Mouse (Mus musculus): ENCODE results near the gene Rhot1. TPM values are rescaled to one million over a fixed set of nuclear protein-coding genes. Genes with fewer than 3 reads are reported as not detected.

The Rhot1 gene
- total and polyA plus RNA-seq, 2 experiments from 2014 or later, result 53.8 to 89.3 TPM

- DNase-seq (ENCODE audit: low spot score), result no peak
- Histone ChIP-seq H3K9me3 (replicated peaks; ENCODE audit: control insufficient read depth, low read length) (0 out of 2 replicates have a peak, but pooled peaks cover 6% of the 10 kb centered on the region), H3K27me3 (ENCODE audit: control insufficient read depth, insufficient read depth, low read length) (no peaks in the 10 kb centered on the region), H3K36me3 (replicated peaks; ENCODE audit: control insufficient read depth, insufficient read depth, low read length) (no peaks in the 10 kb centered on the region), H3K9ac (replicated peaks; ENCODE audit: low read depth, low read length) (no peak overlapping the region), H3K4me3 (ENCODE audit: low read depth, low read length) (no peak overlapping the region), H3K4me1 (ENCODE audit: control insufficient read depth, insufficient read depth) (no peaks in the 10 kb centered on the region), H3K4me2 (ENCODE audit: low read depth, low read length) (no peak overlapping the region), H3K27ac (ENCODE audit: low read depth) (no peak overlapping the region)
- no peak for ATAC-seq (ENCODE audit: insufficient read depth, low read depth)
- no peak for TF ChIP-seq EP300 (IDR thresholded peaks at IDR 0.05; ENCODE audit: low read depth)
- TF ChIP-seq CTCF (IDR thresholded peaks at IDR 0.05; ENCODE audit: low read depth), result no peak
- WGBS, result 46% methylated on average over 2 of the region's 2 CpGs
Observed at GRCm38 (mm10) chr11:80278054-80278453, 69.2 kb downstream of the Rhot1 start.

DNA sequence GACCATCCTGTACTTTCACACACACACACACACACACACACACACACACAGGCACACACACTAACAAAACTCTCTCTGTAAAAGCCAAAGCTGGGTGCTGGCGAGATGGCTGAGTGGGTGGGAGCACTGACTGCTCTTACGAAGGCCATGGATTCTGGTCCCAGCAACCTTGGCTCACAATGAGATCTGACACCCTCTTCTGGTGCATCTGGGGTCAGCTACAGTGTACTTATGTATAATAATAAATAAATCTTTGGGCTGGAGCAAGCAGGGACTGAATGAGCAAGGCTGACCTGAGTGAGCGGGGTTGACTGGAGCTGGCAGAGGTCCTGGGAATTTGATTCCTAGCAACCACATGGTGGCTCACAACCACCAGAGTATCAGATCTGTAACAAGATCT lies 75.0 kb downstream of the Rhot1 start:
- no peak overlapping the region for H3K4me2 ChIP-seq (ENCODE audit: low read depth, low read length)
- no peak overlapping the region for H3K9ac ChIP-seq (replicated peaks; ENCODE audit: low read depth, low read length)
- H3K27ac ChIP-seq (ENCODE audit: low read depth), result no peak overlapping the region
- no peaks in the 10 kb centered on the region for H3K27me3 ChIP-seq (ENCODE audit: control insufficient read depth, insufficient read depth, low read length)
- peaks cover 5% of the 10 kb centered on the region; the same call in 1 of the 2 replicates for H3K4me1 ChIP-seq (ENCODE audit: control insufficient read depth, insufficient read depth)
- H3K4me3 ChIP-seq (ENCODE audit: low read depth, low read length), result no peak overlapping the region
- no peaks in the 10 kb centered on the region for H3K36me3 ChIP-seq (replicated peaks; ENCODE audit: control insufficient read depth, insufficient read depth, low read length)
- DNase-seq (ENCODE audit: low spot score) (no peak), ATAC-seq (ENCODE audit: insufficient read depth, low read depth) (no peak)
- TF ChIP-seq EP300 (IDR thresholded peaks at IDR 0.05; ENCODE audit: low read depth) (no peak), CTCF (IDR thresholded peaks at IDR 0.05; ENCODE audit: low read depth) (no peak)
- no peaks in the 10 kb centered on the region for H3K9me3 ChIP-seq (replicated peaks; ENCODE audit: control insufficient read depth, low read length)
- 56% methylated on average over 3 of the region's 3 CpGs for WGBS

- ATAC-seq (ENCODE audit: insufficient read depth, low read depth), result peak; percentile 47
- Histone ChIP-seq H3K27me3 (ENCODE audit: control insufficient read depth, insufficient read depth, low read length) (no peaks in the 10 kb centered on the region), H3K36me3 (replicated peaks; ENCODE audit: control insufficient read depth, insufficient read depth, low read length) (no peaks in the 10 kb centered on the region), H3K27ac (ENCODE audit: low read depth) (peak overlapping the region; percentile 47), H3K4me2 (ENCODE audit: low read depth, low read length) (peak overlapping the region; percentile 28), H3K4me3 (ENCODE audit: low read depth, low read length) (no peak overlapping the region), H3K9me3 (replicated peaks; ENCODE audit: control insufficient read depth, low read length) (no peaks in the 10 kb centered on the region), H3K4me1 (ENCODE audit: control insufficient read depth, insufficient read depth) (peaks cover 9% of the 10 kb centered on the region; the same call in 1 of the 2 replicates), H3K9ac (replicated peaks; ENCODE audit: low read depth, low read length) (no peak overlapping the region)
- 12% methylated on average over 6 of the region's 6 CpGs for WGBS
- peak; percentile 18 for DNase-seq (ENCODE audit: low spot score)
- TF ChIP-seq CTCF (IDR thresholded peaks at IDR 0.05; ENCODE audit: low read depth), result no peak
- peak; percentile 41; the same call in 1 of the 2 replicates for TF ChIP-seq EP300 (IDR thresholded peaks at IDR 0.05; ENCODE audit: low read depth)
Observed at GRCm38 (mm10) chr11:80284641-80285040, 75.8 kb downstream of the Rhot1 start.

GRCm38 (mm10) chr11:80287150-80287549 lies 78.3 kb downstream of the Rhot1 start:
- TF ChIP-seq CTCF (IDR thresholded peaks at IDR 0.05; ENCODE audit: low read depth) (peak; percentile 83), EP300 (IDR thresholded peaks at IDR 0.05; ENCODE audit: low read depth) (no peak)

DNA sequence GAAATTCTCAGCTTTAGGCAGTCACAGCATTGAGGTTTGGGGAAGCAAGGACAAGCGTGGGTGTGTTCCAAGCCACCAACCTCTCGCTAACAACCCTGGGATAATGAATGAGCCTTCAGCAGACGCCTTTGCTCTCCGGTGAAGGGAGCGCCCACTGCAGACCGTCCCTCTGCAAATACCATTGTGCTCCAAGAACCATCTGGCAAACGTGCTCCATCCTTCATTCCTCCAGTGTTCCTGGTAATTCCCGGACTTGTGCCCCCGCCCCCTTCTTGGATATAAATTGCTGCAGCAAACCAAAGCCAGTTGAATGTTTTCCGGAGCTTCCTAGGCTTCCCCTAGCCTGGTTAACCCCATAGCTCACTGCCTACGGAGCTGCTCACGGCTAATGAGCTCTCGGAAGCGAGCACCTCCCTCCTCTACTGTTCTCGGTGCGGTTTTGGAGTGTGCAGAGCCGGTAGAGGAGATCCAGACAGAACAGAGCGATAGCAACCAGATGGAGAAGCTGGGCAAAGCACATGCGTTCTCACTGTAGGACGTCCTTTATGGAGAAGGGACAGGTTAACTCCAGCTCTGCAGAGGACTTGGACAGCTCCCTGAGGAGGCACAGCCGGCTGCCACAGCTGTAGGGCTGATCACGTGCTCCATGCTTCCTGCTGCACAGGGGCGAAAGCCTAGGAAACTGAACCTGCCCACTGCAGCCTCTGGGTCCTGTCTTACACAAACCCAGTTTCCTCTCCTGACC lies 81.1 kb downstream of the Rhot1 start:
- H3K9me3 ChIP-seq (replicated peaks; ENCODE audit: control insufficient read depth, low read length), result peaks cover 4% of the 10 kb centered on the region; the same call in 1 of the 2 replicates
- peaks cover 5% of the 10 kb centered on the region; the same call in 1 of the 2 replicates for H3K4me1 ChIP-seq (ENCODE audit: control insufficient read depth, insufficient read depth)
- peak; percentile 87 for ATAC-seq (ENCODE audit: insufficient read depth, low read depth)
- 2% methylated on average over 23 of the region's 23 CpGs for WGBS
- no peak overlapping the region for H3K27ac ChIP-seq (ENCODE audit: low read depth)
- H3K27me3 ChIP-seq (ENCODE audit: control insufficient read depth, insufficient read depth, low read length), result no peaks in the 10 kb centered on the region
- H3K4me3 ChIP-seq (ENCODE audit: low read depth, low read length), result peak overlapping the region; percentile 27
- TF ChIP-seq EP300 (IDR thresholded peaks at IDR 0.05; ENCODE audit: low read depth) (no peak), CTCF (IDR thresholded peaks at IDR 0.05; ENCODE audit: low read depth) (no peak)
- no peaks in the 10 kb centered on the region for H3K36me3 ChIP-seq (replicated peaks; ENCODE audit: control insufficient read depth, insufficient read depth, low read length)
- peak; percentile 55 for DNase-seq (ENCODE audit: low spot score)
- H3K9ac ChIP-seq (replicated peaks; ENCODE audit: low read depth, low read length), result no peak overlapping the region
- peak overlapping the region; percentile 59 for H3K4me2 ChIP-seq (ENCODE audit: low read depth, low read length)

More at GRCm38 (mm10) chr11:80287150-80287549, 78.3 kb downstream of the Rhot1 start:
- peak; percentile 30 for DNase-seq (ENCODE audit: low spot score)
- no peaks in the 10 kb centered on the region for H3K36me3 ChIP-seq (replicated peaks; ENCODE audit: control insufficient read depth, insufficient read depth, low read length)
- peaks cover 4% of the 10 kb centered on the region; the same call in 1 of the 2 replicates for H3K9me3 ChIP-seq (replicated peaks; ENCODE audit: control insufficient read depth, low read length)
- H3K27me3 ChIP-seq (ENCODE audit: control insufficient read depth, insufficient read depth, low read length), result no peaks in the 10 kb centered on the region
- 17% methylated on average over 5 of the region's 5 CpGs for WGBS
- H3K4me3 ChIP-seq (ENCODE audit: low read depth, low read length), result no peak overlapping the region
- no peak for ATAC-seq (ENCODE audit: insufficient read depth, low read depth)
- peaks cover 10% of the 10 kb centered on the region; the same call in 1 of the 2 replicates for H3K4me1 ChIP-seq (ENCODE audit: control insufficient read depth, insufficient read depth)
- H3K4me2 ChIP-seq (ENCODE audit: low read depth, low read length), result no peak overlapping the region
- H3K27ac ChIP-seq (ENCODE audit: low read depth), result no peak overlapping the region
- no peak overlapping the region for H3K9ac ChIP-seq (replicated peaks; ENCODE audit: low read depth, low read length)
